Mouse (Mus musculus) hindbrain, embryonic 12.5 days (tissue): ENCODE data around the gene Fam214a. TPM values are rescaled to one million over a fixed set of nuclear protein-coding genes. Genes with fewer than 3 reads are reported as not detected.
"Not testable (repeated sequence)": the region's sequence is repeated elsewhere in the genome, so short reads cannot be mapped to it uniquely, and the experiment has no call there.

Experiments
- ATAC-seq: fragments of 200-750 bp; cut with Nextera tagmentation; 2 replicates; pipeline ENCODE4 v1.8.0; 2017; ENCODE audit warnings: moderate TSS enrichment; ENCODE audit not compliant: low FRiP score
- H3K27ac ChIP-seq: fragments of 300-500 bp; sonication (generic); 2 replicates; pipeline ENCODE4 v1.5.1; 2016; ENCODE audit warnings: mild to moderate bottlenecking
- H3K27me3 ChIP-seq: fragments of 300-500 bp; sonication (generic); 2 replicates; pipeline ENCODE4 v1.6.1; 2016; ENCODE audit warnings: mild to moderate bottlenecking
- H3K36me3 ChIP-seq: fragments of 300-500 bp; sonication (generic); 2 replicates; pipeline ENCODE4 v1.6.1; 2016; ENCODE audit warnings: mild to moderate bottlenecking
- H3K4me1 ChIP-seq: fragments of 300-500 bp; sonication (generic); 2 replicates; pipeline ENCODE4 v1.6.1; 2016
- H3K4me2 ChIP-seq: fragments of 300-500 bp; sonication (generic); replicated peaks from 2 replicates; pipeline ENCODE4 v1.6.1; 2016; ENCODE audit warnings: mild to moderate bottlenecking
- H3K4me3 ChIP-seq: fragments of 300-500 bp; sonication (generic); 2 replicates; pipeline ENCODE4 v1.5.1; 2016; ENCODE audit warnings: mild to moderate bottlenecking
- H3K9ac ChIP-seq: fragments of 300-500 bp; sonication (generic); 2 replicates; pipeline ENCODE4 v1.6.1; 2016; ENCODE audit warnings: mild to moderate bottlenecking, moderate library complexity
- H3K9me3 ChIP-seq: fragments of 300-500 bp; sonication (generic); replicated peaks from 2 replicates; pipeline ENCODE4 v1.6.1; 2016; ENCODE audit warnings: mild to moderate bottlenecking
- WGBS: fragments of 180-500 bp; shearing (Covaris S2); methylation state at CpG from one replicate; pipeline ENCODE4 v1.1.7; 2016; 5-methylcytosine and 5-hydroxymethylcytosine counted together
- polyA plus RNA-seq: library from polyadenylated mRNA; unstranded; fragments of >200 nt; fragmentation: Nextera tagmentation; extraction: Ambion mirVana; gene quantifications from 2 replicates; pipeline ENCODE4 v1.2.1, GENCODE M21; 2016

Gene Fam214a
- polyA plus RNA-seq, 1 experiment from 2014 or later, result 26.8 TPM

- 3% methylated on average over 11 of the region's 11 CpGs for WGBS
- Histone ChIP-seq H3K9ac (peak overlapping the region; percentile 41), H3K27me3 (no peaks in the 10 kb centered on the region), H3K27ac (peak overlapping the region; percentile 93), H3K4me1 (peaks cover 30% of the 10 kb centered on the region), H3K9me3 (no peaks in the 10 kb centered on the region), H3K36me3 (no peaks in the 10 kb centered on the region), H3K4me3 (no peak overlapping the region), H3K4me2 (peak overlapping the region; percentile 57)
- no peak for ATAC-seq
Observed at GRCm38 (mm10) chr9:74974758-74975157, 22.1 kb downstream of the Fam214a start.

- ATAC-seq, result peak; percentile 48
- Histone ChIP-seq H3K36me3 (no peaks in the 10 kb centered on the region), H3K27me3 (no peaks in the 10 kb centered on the region)
Observed at GRCm38 (mm10) chr9:74975416-74975815, 22.7 kb downstream of the Fam214a start.

GRCm38 (mm10) chr9:74975911-74976563, 23.4 kb downstream of the Fam214a start:
- under 1% methylated on average over 23 of the region's 23 CpGs for WGBS
- Histone ChIP-seq H3K27me3 (no peaks in the 10 kb centered on the region), H3K9me3 (no peaks in the 10 kb centered on the region), H3K4me2 (peak overlapping the region; percentile 57), H3K4me3 (peak overlapping the region; percentile 42), H3K27ac (peak overlapping the region; percentile 93), H3K9ac (peak overlapping the region; percentile 60), H3K4me1 (peaks cover 32% of the 10 kb centered on the region), H3K36me3 (no peaks in the 10 kb centered on the region)
- peak; percentile 98 for ATAC-seq

More at GRCm38 (mm10) chr9:74975416-74975815, 22.7 kb downstream of the Fam214a start:
- WGBS, result 19% methylated on average over 7 of the region's 7 CpGs
- peaks cover 32% of the 10 kb centered on the region for H3K4me1 ChIP-seq
- H3K27ac ChIP-seq, result peak overlapping the region; percentile 93
- peak overlapping the region; percentile 60 for H3K9ac ChIP-seq
- H3K9me3 ChIP-seq, result no peaks in the 10 kb centered on the region
- peak overlapping the region; percentile 42 for H3K4me3 ChIP-seq
- H3K4me2 ChIP-seq, result peak overlapping the region; percentile 57

- H3K4me1 ChIP-seq, result peaks cover 32% of the 10 kb centered on the region
- H3K27ac ChIP-seq, result peak overlapping the region; percentile 93; the same call in 1 of the 2 replicates
Observed at GRCm38 (mm10) chr9:74977251-74977650, 24.6 kb downstream of the Fam214a start.

GRCm38 (mm10) chr9:74977962-74978361, 25.3 kb downstream of the Fam214a start:
- Histone ChIP-seq H3K4me3 (peak overlapping the region; percentile 7; the same call in 1 of the 2 replicates), H3K4me2 (peak overlapping the region; percentile 57), H3K4me1 (peaks cover 32% of the 10 kb centered on the region), H3K36me3 (no peaks in the 10 kb centered on the region), H3K9me3 (no peaks in the 10 kb centered on the region), H3K9ac (peak overlapping the region; percentile 38), H3K27me3 (no peaks in the 10 kb centered on the region), H3K27ac (peak overlapping the region; percentile 23; the same call in 1 of the 2 replicates)
- ATAC-seq, result no peak
- WGBS, result 61% methylated on average over 7 of the region's 7 CpGs

More at GRCm38 (mm10) chr9:74977251-74977650, 24.6 kb downstream of the Fam214a start:
- H3K4me3 ChIP-seq, result peak overlapping the region; percentile 42
- no peaks in the 10 kb centered on the region for H3K27me3 ChIP-seq
- H3K4me2 ChIP-seq, result peak overlapping the region; percentile 57
- ATAC-seq, result no peak
- WGBS, result 75% methylated on average over 2 of the region's 2 CpGs
- no peaks in the 10 kb centered on the region for H3K9me3 ChIP-seq
- H3K36me3 ChIP-seq, result no peaks in the 10 kb centered on the region
- H3K9ac ChIP-seq, result no peak overlapping the region; the same call in 1 of the 2 replicates

- H3K9ac ChIP-seq, result no peak overlapping the region
- H3K36me3 ChIP-seq, result no peaks in the 10 kb centered on the region
- no peak overlapping the region for H3K4me3 ChIP-seq
- no peaks in the 10 kb centered on the region for H3K27me3 ChIP-seq
- ATAC-seq, result no peak
- no peak overlapping the region for H3K27ac ChIP-seq
- peaks cover 32% of the 10 kb centered on the region for H3K4me1 ChIP-seq
- no peak overlapping the region for H3K4me2 ChIP-seq
- WGBS, result 86% methylated on average over 7 of the region's 7 CpGs
- H3K9me3 ChIP-seq, result no peaks in the 10 kb centered on the region
Observed at GRCm38 (mm10) chr9:74978868-74979267, 26.2 kb downstream of the Fam214a start.

- Histone ChIP-seq H3K4me3 (no peak overlapping the region), H3K27ac (no peak overlapping the region), H3K9me3 (no peaks in the 10 kb centered on the region), H3K9ac (no peak overlapping the region), H3K4me1 (peaks cover 30% of the 10 kb centered on the region), H3K36me3 (no peaks in the 10 kb centered on the region), H3K4me2 (no peak overlapping the region), H3K27me3 (no peaks in the 10 kb centered on the region)
- WGBS, result 87% methylated on average over 5 of the region's 5 CpGs
- no peak for ATAC-seq
Observed at GRCm38 (mm10) chr9:74979371-74979770, 26.7 kb downstream of the Fam214a start.

GRCm38 (mm10) chr9:74979866-74980265, 27.2 kb downstream of the Fam214a start:
- no peak overlapping the region for H3K9ac ChIP-seq

GRCm38 (mm10) chr9:74981663-74982111, 29.0 kb downstream of the Fam214a start:
- WGBS, result 64% methylated on average over 3 of the region's 3 CpGs
- Histone ChIP-seq H3K36me3 (no peaks in the 10 kb centered on the region), H3K4me3 (no peak overlapping the region), H3K9ac (no peak overlapping the region), H3K27ac (no peak overlapping the region; the same call in 1 of the 2 replicates), H3K4me1 (peaks cover 17% of the 10 kb centered on the region), H3K9me3 (no peaks in the 10 kb centered on the region), H3K4me2 (no peak overlapping the region), H3K27me3 (no peaks in the 10 kb centered on the region)
- no peak for ATAC-seq

More at GRCm38 (mm10) chr9:74979866-74980265, 27.2 kb downstream of the Fam214a start:
- no peaks in the 10 kb centered on the region for H3K27me3 ChIP-seq
- no peak overlapping the region for H3K4me2 ChIP-seq
- no peaks in the 10 kb centered on the region for H3K36me3 ChIP-seq
- peaks cover 25% of the 10 kb centered on the region for H3K4me1 ChIP-seq
- ATAC-seq, result no peak
- no peak overlapping the region for H3K4me3 ChIP-seq
- 81% methylated on average over 1 of the region's 1 CpGs for WGBS
- no peaks in the 10 kb centered on the region for H3K9me3 ChIP-seq
- H3K27ac ChIP-seq, result no peak overlapping the region

- no peak overlapping the region for H3K4me2 ChIP-seq
- H3K27ac ChIP-seq, result no peak overlapping the region
- H3K36me3 ChIP-seq, result no peaks in the 10 kb centered on the region
- H3K27me3 ChIP-seq, result no peaks in the 10 kb centered on the region
- no peak for ATAC-seq
- no peaks in the 10 kb centered on the region for H3K9me3 ChIP-seq
- no peak overlapping the region for H3K4me3 ChIP-seq
- H3K4me1 ChIP-seq, result peaks cover 19% of the 10 kb centered on the region
- H3K9ac ChIP-seq, result no peak overlapping the region
- 88% methylated on average over 8 of the region's 8 CpGs for WGBS
Observed at GRCm38 (mm10) chr9:74982193-74982592, 29.5 kb downstream of the Fam214a start.

GRCm38 (mm10) chr9:74982722-74983121, 30.0 kb downstream of the Fam214a start:
- H3K4me3 ChIP-seq, H3K9me3 ChIP-seq, H3K27me3 ChIP-seq, H3K4me2 ChIP-seq, H3K9ac ChIP-seq, H3K27ac ChIP-seq, ATAC-seq, H3K36me3 ChIP-seq: not testable (repeated sequence)
- 94% methylated on average over 1 of the region's 1 CpGs for WGBS
- peaks cover 17% of the 10 kb centered on the region for H3K4me1 ChIP-seq

GRCm38 (mm10) chr9:74985173-74985715, 32.6 kb downstream of the Fam214a start:
- H3K4me2 ChIP-seq, result no peak overlapping the region
- no peak overlapping the region for H3K27ac ChIP-seq
- no peaks in the 10 kb centered on the region for H3K27me3 ChIP-seq
- no peaks in the 10 kb centered on the region for H3K36me3 ChIP-seq
- no peak overlapping the region for H3K9ac ChIP-seq
- H3K4me3 ChIP-seq, result no peak overlapping the region
- no peaks in the 10 kb centered on the region for H3K9me3 ChIP-seq
- H3K4me1 ChIP-seq, result peaks cover 2% of the 10 kb centered on the region; the same call in 1 of the 2 replicates
- 82% methylated on average over 14 of the region's 14 CpGs for WGBS
- no peak for ATAC-seq
